Mouse (Mus musculus) mature B cell (primary cell): ENCODE data around the gene Osmr.

Experiments used
- in situ Hi-C: fragments of 300-500 bp; cut with MboI; formaldehyde crosslinking; loops from 2 replicates; pipeline ENCODE4 v1.14.3; 2019

Osmr gene

DNA sequence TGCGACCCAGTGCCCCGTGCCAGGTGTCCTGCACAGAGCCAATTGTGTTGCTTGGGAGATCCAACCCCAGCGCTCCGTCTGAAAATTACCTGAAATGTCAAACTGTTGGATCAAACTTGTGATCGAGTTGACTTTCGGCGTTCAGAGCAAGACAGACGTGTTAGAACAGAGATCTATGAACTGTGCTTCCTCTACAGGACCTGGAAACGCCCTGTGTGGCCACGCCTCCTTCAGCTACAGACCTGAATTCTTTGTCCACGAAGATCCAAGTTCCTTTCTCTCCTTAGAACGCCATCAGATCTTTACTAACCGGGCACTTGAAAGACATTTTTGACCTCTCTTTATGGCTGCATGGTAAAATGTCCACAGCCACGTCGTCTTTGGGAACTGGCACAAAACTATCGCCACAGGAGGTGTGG, at the start of gene Osmr:
Gene Osmr, minus strand, starts transcription at position 369 of the 419 bp plus-strand sequence.
- in situ Hi-C loops: no loop called here

DNA sequence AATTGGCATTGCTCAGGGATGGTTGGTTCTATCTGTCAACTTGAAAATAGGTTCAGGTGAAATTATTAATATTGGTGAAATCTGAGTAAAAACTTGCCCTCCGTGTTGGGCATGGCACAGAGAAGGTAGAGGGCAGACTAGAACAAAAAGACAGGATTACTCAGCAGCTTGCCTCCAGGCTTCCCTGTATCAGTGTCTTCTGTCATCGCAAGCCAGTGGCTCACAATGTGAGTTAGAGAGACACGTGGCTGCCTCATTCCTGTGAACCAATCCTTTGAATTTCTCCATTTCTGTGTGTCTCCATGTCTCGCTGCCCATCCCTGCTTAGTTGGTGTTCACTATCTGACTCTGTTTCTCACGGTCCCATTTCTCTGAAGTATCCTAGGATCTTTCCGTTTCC, 44.6 kb upstream of the Osmr start:
- in situ Hi-C loops: loop anchor here (10.0 kb wide), 1 partner anchor 295 kb away; no protein-coding TSS in a partner anchor

DNA sequence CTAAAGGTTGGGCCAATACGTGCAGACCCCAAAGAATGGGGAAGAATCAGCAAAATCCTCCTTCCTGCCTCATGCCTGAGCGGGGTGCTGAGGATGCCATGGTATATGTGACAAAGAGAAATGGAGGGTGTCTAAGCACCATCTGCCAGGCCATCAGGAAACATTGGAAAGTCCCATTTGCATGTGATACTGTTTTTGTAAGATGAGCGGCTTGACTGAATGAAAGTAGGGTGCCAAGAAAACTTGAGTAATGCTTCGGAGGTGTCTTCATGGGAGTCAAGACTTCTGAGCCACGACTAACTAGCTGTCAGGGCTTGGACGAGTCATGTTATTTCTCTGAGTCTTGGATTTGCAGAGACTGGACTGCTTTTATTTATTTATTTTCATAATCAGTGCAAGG, 39.4 kb upstream of the Osmr start:
- in situ Hi-C loops: loop anchor here (10.0 kb wide), 1 partner anchor 301 kb away; no protein-coding TSS in a partner anchor

DNA sequence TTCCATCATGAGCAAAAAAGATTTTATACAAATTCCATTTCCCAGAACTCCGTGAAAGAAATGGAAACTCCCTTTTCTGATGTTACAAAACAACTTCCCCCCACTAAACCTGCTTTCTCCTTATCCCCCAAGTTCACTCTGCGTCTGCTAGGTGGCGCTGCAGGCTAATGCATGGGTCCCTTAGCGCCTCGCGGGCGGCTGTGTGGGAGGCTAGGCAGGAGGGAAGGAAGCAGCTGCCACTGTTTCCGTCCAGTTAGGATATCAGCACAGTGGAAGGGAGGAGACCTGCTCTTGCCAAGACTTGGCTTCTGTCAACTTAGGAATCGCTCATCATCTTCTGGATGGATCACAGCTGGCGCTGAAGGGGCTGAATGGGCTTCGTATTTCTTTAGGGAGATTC, 34.9 kb upstream of the Osmr start:
- in situ Hi-C loops: loop anchor here (10.0 kb wide), 2 partner anchors 305 to 325 kb away; no protein-coding TSS in a partner anchor

DNA sequence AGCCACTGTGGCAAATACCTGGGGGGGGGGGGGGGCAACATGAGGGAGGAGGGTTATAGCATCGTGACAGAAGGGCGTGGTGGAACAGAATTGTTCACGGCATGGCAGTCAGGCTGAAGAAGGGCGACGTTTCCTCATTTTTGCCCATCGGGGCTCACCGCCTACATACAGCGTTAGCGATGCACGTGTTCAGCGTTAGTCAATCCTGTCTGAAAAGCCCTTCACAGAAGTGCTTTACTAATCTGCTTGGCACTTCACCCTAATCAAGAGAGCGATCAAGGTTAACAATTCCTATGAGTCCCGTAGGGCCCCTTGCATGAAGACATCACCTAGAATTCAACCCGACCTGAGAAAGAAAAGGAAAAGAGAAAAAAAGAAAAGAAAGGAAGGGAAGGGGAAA, 34.3 kb upstream of the Osmr start:
- in situ Hi-C loops: loop anchor here (10.0 kb wide), 1 partner anchor 326 kb away; no protein-coding TSS in a partner anchor

DNA sequence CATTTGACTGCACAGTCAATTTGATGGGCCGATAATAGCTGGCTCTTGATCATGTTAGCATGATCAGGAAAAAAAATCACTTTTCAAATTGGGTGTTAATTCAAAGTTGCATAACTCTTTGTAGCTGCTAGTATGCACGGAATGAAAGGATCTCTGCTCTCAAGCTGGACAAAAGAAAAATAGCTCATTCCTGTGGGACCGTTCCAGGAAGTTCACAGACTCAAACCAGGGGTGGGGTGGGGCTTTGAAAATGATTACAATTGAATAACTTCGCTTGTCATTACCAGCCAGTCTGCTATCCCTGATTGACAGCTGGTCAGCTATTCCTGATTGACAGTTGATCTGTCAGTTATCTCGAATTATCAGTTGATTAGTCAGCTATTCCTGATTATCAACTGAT, 33.8 kb upstream of the Osmr start:
- in situ Hi-C loops: loop anchor here (10.0 kb wide), 1 partner anchor 326 kb away; no protein-coding TSS in a partner anchor

DNA sequence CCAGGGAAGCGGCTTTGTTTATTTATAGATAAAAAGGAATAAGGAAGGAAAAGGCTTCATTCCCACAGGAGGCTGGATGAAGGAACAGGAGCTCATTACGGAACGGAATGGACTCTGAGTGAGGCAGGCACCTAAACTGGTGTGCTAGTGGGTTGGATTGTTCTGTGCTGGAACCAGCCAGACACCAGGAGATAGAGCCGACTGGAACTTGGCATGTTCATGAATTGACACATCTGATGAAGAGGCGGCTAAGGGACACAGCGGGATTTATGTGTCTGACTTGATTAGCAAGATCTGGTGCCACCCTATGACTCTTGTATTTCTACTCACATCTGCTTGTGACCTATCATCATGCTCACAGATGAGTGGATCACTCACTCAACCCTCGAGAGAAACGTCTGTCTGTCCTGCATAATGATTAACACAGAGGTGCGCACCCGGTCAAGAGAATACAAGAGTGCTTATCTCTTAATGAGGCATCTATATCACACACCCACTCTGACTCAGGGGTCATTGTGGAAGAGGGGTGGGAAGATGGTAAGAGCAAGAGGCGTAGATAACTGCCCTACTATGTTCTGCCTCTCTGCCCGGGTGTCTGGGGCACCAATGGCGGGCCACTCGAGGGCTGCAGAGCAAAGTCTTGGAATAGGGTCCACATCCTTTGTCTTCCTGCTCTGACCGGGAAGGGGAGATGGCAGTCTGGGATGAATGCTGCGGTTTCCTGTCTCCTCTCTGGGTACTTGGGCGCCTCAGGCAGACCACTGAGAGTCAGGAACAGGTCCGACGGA, 31.7 kb upstream of the Osmr start:
- in situ Hi-C loops: loop anchor here (10.0 kb wide), 1 partner anchor 328 kb away; no protein-coding TSS in a partner anchor

DNA sequence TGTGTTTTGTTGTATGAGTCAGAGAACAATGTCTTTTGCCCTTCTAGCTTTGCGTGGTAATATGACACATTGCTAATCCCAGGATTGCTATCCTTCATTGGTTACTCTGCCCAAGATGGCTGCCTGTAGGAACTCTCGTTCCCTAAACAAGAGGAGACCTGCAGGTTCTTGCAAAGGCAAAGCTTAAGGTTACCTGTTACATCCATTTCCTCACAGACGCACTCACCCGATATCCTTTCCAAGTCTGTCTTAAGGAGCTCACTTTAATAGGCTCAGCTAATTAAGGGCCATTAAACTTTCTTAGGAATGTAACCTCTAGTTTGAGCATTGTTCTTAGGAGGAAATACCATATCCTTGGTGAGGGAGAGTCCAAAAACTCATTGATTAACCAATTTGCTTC, 31.0 kb upstream of the Osmr start:
- in situ Hi-C loops: loop anchor here (10.0 kb wide), 1 partner anchor 329 kb away; no protein-coding TSS in a partner anchor

DNA sequence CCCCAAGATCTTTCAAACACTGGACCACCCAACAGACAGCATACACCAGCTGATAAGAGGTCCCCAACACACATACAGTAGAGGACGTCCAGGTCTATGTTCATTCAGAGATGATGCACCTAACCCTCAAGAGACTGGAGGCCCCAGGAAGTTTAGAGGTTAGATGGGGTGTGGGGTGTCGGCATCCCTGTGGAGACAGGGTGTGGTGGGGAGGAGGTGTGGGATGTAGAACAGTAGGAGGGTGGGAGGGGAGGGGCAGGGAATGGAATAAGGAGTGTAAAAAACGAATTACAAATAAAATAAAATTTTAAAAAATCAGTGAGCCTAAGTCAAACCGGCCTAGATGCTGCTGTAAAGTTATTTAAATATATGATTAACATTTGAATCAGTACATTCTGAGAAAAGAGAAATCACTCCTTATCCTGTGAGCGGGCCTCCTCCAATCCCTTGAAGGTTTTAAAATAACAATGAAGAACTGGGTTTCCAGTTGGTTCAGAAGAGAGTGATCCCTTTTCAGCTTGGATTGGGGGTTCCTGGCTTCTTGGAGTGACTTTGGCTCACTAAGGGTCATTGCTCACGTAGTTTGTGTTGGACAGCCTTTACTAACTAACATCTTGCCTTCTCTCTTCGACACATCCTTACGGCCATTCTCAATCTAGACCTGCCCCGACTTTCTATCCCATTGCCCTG, 28.7 kb upstream of the Osmr start:
- in situ Hi-C loops: loop anchor here (10.0 kb wide), 1 partner anchor 331 kb away; no protein-coding TSS in a partner anchor

DNA sequence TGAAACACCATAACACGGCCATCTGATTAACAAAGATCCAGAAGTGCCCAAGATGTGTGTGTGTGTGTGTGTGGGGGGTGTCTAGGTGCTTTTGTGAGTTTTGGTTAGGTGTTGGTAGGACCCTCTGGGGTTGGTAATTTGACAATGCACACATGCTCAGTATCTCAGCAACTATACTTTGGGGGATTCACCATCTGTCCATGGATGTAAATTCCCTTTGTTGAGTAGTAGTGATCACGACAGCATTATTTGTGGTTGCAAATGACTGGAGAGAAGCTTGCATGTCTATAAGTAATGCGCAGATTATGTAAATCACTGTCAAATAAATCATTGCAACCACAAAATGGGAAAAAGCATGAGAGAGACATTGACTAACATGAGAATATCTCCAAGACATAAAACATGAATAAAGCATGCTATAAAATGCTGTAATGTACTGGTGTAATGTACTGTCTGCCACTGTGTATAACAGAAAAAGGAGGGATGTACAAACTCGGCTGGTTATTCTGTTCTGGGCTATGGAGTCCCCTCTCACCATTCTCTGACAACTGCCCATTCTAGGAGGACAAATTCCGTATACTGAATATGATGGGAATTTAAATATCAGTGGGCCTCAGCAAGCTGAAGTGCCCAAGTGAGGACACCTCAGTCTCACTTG, 27.3 kb upstream of the Osmr start:
- in situ Hi-C loops: loop anchor here (10.0 kb wide), 1 partner anchor 333 kb away; no protein-coding TSS in a partner anchor

DNA sequence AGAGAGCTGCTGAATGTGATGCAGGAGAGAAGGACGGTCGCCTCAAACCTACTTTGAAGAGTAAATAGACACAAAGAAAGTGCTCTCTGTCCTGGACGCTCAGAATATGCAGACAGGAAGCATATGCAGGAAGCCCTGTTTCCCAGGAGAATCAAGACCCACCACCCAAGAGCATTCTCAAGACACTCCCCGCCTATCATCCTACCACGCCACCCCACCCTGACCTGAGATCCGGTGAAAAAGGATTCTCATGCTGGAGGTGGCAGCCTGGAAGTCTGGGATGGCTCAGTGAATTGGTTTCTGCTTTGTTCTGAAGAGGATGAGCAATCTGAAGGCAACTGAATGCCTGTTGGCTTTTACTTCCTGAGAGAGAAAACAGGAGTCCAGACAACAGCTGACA, 26.5 kb upstream of the Osmr start:
- in situ Hi-C loops: loop anchor here (10.0 kb wide), 1 partner anchor 334 kb away; no protein-coding TSS in a partner anchor

DNA sequence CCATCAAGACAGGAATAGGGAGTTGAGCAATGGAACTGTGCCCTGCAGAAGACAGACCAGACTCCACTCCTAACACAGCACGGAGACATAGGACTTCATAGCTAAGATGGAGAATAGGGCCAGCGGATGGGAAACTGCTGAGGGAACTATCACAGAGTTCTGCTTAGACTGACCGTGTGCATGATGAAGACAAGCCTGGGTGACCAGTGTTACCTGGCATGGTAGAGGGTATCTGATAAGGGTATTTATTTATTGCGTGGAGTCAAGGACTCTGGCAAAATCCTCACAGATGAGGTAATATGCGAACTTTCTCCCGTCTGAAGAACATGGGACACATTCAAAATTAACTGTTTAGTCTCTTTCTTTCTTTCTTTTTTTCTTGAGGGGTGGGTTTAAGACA, 9.5 kb upstream of the Osmr start:
- in situ Hi-C loops: no loop called here

DNA sequence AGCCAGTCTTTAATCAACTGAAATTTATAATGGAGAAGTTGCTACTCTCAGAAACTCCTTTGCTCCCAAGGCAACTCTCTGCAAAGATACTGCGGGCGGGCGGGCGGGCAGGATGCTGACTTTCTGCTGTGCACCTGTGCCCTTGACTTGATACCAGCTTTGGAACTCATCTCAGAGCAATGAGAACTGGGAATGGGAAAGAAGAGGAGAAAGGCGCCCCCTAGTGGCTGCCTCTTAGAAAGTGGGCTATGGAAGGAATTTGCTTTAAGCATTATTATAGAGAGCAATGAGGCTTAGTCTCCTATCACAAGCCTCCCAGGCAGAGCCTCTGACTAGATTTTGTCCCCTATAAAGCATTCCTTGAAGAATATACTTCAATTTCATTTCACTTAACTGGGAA, 9.0 kb upstream of the Osmr start:
- in situ Hi-C loops: no loop called here

DNA sequence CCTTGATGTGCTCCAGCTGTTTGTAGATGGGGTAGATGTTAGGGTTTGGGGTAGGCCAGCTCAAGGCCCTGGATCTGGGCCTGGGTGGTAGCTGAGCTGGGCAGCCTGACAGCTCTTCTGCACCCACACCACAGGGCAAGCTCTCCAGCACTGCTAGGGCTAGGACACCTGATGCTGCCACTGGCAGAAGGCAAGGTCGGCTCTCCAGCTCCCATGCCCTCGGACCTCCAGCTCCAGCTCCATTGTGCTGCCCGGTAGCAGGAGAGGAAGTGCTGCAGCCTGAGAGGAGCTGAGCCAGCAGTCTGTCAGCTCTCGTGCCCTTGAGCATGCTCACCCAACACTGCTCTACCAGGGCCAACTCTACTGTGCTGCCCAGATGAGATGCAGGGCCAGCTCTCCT, 8.3 kb upstream of the Osmr start:
- in situ Hi-C loops: no loop called here

DNA sequence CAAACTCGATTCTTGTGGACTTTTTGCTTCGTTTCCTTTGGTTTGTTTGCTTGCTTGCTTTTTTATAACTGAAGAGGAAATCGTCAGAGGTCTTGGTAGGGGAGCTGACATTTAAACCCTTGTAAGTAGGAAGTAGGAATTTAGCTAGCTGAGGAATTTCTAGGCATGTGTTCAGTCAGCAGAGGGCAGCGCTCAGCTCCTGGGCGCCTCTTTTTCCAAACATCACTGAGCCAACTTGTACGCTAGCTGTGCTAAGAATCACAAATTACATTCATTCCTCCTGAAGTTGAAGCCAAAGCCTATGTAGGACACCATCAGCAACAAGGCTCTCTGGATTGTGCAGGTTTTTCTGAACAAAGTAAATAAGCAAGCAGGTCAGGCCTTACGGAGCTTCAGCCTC, 7.4 kb upstream of the Osmr start:
- in situ Hi-C loops: no loop called here

DNA sequence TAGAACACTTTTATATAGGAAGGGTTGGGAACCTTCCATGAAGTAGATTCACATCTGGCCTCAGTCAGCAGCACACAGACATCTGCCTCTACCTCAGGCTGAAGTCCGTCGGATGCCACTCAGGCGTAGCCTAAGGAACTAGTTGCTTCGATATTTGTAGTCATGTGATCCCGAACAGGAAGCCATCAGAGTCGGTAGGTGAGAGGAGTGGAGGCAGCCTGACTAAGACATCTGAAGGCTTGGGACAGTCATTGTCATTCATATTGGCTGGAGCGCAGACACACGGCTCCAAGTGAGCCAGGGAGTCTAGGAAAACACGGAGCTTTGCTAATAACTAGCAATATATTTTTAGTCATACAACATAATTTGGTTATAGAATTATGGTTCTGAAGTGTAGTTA, 6.4 kb upstream of the Osmr start:
- in situ Hi-C loops: no loop called here

DNA sequence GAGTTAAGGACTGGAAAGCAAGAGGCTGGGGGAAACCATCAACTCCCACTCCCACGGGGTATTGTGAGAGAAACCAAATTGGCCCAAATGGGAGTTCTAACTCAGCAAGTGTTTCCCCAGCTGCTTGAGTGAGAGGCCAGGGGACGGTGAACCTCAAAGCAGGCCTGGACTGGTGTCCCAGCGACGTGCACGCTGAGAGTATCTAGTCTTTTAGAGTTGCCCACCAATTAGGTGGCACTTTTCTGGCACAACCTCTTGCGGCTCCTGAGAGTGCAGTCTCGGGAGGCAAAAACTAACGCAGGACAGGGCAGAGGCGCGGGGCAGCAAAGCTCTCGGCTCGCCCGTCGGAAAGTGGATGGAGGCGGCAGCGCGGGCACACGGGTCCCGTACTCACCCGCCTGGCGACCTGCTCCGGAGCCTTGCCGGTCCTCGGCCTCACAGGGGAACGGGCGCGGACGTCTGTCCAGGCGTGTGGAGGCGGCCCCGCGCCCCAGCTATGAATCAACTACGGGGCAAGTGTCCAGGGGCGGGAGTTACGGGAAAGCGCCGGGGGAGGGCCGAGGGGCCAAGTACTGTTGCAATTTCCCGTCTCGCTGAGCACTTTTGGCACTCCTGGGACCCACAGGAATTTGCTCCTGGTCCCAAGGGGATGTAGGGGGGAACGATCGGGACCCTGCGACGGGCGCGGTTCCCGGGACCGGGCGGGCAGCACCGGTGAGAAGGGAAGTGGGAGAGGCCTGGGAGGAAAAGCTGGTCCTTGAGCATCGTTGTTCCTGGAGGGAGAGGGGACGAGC, 765 bp downstream of the Osmr start:
- in situ Hi-C loops: no loop called here

DNA sequence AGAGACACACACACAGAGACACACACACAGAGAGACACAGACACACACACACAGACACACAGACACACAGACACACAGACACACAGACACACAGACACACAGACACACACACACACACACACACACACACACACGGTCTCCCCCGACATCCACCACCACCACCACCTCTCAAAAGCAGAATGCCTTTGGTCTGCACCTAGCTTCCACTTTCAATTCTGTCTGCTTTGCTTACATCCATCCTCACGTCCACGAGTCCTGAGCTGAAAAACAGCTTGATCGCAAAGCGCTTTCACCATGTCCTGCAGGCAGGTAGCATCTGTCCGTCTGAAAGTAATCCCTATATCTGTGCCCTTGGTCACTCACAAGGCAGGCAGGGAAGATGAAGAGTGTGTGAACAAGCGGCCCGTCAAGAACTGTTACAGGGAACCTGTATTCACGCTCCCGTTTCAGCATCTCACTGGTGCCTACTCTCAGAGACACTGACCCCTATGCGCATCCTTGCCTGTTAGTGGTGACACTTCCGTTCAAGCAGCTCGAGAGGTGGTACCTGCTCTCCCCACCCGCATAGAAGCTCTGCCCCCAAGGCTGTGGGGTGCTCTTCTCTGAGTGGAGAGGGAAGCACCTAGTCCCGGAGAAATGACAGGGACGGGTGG, 1.5 kb downstream of the Osmr start:
- in situ Hi-C loops: no loop called here

DNA sequence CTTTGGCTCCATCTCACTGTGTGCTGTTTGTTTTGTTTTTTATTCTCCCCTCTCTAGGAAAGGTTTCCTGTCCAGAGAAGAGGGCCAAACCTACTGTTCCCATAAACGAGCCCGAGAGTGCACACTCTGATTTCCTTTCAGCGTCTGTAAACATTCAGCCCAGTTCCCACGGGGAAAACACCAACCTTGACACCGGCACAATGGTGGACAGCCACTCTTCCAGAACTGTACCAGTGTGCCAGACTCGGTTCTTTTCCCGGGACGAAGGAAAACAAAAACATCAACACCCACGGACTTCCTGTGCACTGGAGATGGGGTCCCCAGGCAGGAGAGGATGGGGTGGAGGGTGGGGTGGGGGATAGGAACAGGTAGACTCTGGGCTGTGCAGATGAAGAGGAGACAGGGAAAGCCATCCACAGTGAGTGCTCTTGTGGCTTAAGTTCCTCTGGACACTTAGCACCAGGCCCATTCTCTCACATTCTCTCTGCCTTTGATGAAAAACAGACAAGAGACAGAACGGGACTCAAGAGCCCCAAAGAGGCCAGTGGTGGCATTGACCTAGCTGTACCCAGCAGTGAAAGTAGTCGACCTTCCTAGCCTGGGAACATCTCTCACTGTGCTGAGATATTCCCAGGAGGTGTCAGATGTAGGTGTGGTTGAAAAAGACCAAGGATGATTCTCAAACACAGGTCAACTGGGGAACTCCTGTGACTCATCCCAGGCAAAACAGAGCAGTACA, 3.0 kb downstream of the Osmr start:
- in situ Hi-C loops: no loop called here

DNA sequence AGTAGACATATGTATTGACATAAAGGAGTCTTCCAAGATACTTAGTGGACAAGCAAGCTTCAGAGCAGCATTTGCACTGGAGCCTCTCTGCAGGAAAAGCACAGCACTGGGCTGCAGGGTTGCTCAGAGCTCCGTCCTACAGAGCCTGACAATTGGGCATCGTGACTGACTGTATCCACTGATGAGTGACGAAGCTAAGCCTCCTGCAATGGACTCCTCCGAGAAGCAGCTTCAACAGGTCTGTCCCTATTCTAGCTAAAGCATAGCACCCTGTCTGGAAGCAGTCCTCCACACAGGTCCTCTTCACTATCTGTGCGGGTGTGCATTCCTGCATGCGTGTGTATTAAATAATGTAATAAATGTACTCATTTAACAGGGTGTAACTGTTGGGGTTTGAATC, 7.9 kb downstream of the Osmr start:
- in situ Hi-C loops: no loop called here
